Mouse (Mus musculus) forebrain, postnatal 0 days (tissue): Measurements from ENCODE around the gene Comt. TPM values are rescaled to one million over a fixed set of nuclear protein-coding genes. Genes with fewer than 3 reads are reported as not detected.
A peak's percentile ranks its signal among the peaks of the same experiment; 100 is the strongest.

ENCODE experiments used
- ATAC-seq: fragments of 200-750 bp; cut with Nextera tagmentation; 2 replicates; pipeline ENCODE4 v1.8.0; 2017; ENCODE audit warnings: mild to moderate bottlenecking, moderate library complexity
- DNase-seq: peaks from one replicate; pipeline ENCODE4 v3.0.0-alpha.2; 2015
- H3K27ac ChIP-seq: fragments of 300-500 bp; sonication (generic); 2 replicates; pipeline ENCODE4 v1.5.1; 2014; ENCODE audit warnings: low read depth, mild to moderate bottlenecking, antibody characterized with exemption, low read length, moderate library complexity, mixed read lengths
- H3K27me3 ChIP-seq: fragments of 300-500 bp; sonication (generic); 2 replicates; pipeline ENCODE4 v1.6.1; 2014; ENCODE audit warnings: mild to moderate bottlenecking, low read length, mixed read lengths; ENCODE audit not compliant: insufficient read depth
- H3K36me3 ChIP-seq: fragments of 300-500 bp; sonication (generic); 2 replicates; pipeline ENCODE4 v1.6.1; 2014; ENCODE audit warnings: mild to moderate bottlenecking, moderate library complexity; ENCODE audit not compliant: insufficient read depth
- H3K4me1 ChIP-seq: fragments of 300-500 bp; sonication (generic); 2 replicates; pipeline ENCODE4 v1.6.1; 2014; ENCODE audit warnings: antibody characterized with exemption; ENCODE audit not compliant: insufficient read depth
- H3K4me2 ChIP-seq: fragments of 300-500 bp; sonication (generic); 2 replicates; pipeline ENCODE4 v1.6.1; 2014; ENCODE audit warnings: low read depth, mild to moderate bottlenecking, moderate library complexity
- H3K4me3 ChIP-seq: fragments of 300-500 bp; sonication (generic); 2 replicates; pipeline ENCODE4 v1.5.1; 2014; ENCODE audit warnings: low read depth, low read length, mixed read lengths
- H3K9ac ChIP-seq: fragments of 300-500 bp; sonication (generic); 2 replicates; pipeline ENCODE4 v1.6.1; 2014; ENCODE audit warnings: mild to moderate bottlenecking
- H3K9me3 ChIP-seq: fragments of 300-500 bp; sonication (generic); 2 replicates; pipeline ENCODE4 v1.6.1; 2016; ENCODE audit warnings: low read length
- CTCF ChIP-seq: sonication (generic); IDR thresholded peaks from 2 replicates; pipeline ENCODE4 v1.5.1; 2016; ENCODE audit warnings: antibody characterized with exemption, control low read depth, low read depth
- WGBS: fragments of 180-500 bp; shearing (Covaris S2); extraction: QIAGEN DNeasy Blood & Tissue Kit; methylation state at CpG from one replicate; pipeline ENCODE4 v1.1.7; 2014; 5-methylcytosine and 5-hydroxymethylcytosine counted together
- polyA plus RNA-seq: library from polyadenylated mRNA; unstranded; fragments of >200 nt; fragmentation: Nextera tagmentation; extraction: Ambion mirVana; gene quantifications from 2 replicates; pipeline ENCODE4 v1.2.1, GENCODE M21; 2015
- total RNA-seq: library from RNA; depleted of rRNA; stranded (reverse); fragments of >200 nt; gene quantifications from 2 replicates; pipeline ENCODE4 v1.2.3, GENCODE M21; 2014

Gene Comt
- total and polyA plus RNA-seq, 2 experiments from 2014 or later, result 68.4 to 105 TPM

- H3K9me3 ChIP-seq, result no peaks in the 10 kb centered on the region
- no peaks in the 10 kb centered on the region for H3K27me3 ChIP-seq
- no peaks in the 10 kb centered on the region for H3K36me3 ChIP-seq
- H3K4me2 ChIP-seq, result no peak overlapping the region
- no peak overlapping the region for H3K9ac ChIP-seq
- ATAC-seq (peak; percentile 30; the same call in 1 of the 2 replicates), DNase-seq (no peak)
- 47% methylated on average over 8 of the region's 8 CpGs for WGBS
- H3K4me1 ChIP-seq, result peaks cover 11% of the 10 kb centered on the region
- no peak for TF ChIP-seq CTCF
- H3K4me3 ChIP-seq, result no peak overlapping the region
- H3K27ac ChIP-seq, result peak overlapping the region; percentile 47
Observed at GRCm38 (mm10) chr16:18379338-18380001, 47.2 kb downstream of the Comt start.

- Histone ChIP-seq H3K36me3 (no peaks in the 10 kb centered on the region), H3K4me2 (no peak overlapping the region), H3K9me3 (no peaks in the 10 kb centered on the region), H3K27me3 (no peaks in the 10 kb centered on the region), H3K4me3 (no peak overlapping the region), H3K9ac (no peak overlapping the region), H3K27ac (no peak overlapping the region), H3K4me1 (peaks cover 11% of the 10 kb centered on the region)
- ATAC-seq, result no peak
- no peak for TF ChIP-seq CTCF
- no peak for DNase-seq
- WGBS, result 61% methylated on average over 1 of the region's 1 CpGs
Observed at GRCm38 (mm10) chr16:18378489-18378888, 48.2 kb downstream of the Comt start.

GRCm38 (mm10) chr16:18377203-18377602 lies 49.4 kb downstream of the Comt start:
- WGBS, result 33% methylated on average over 3 of the region's 3 CpGs
- H3K9me3 ChIP-seq, result no peaks in the 10 kb centered on the region

GRCm38 (mm10) chr16:18376297-18376954 lies 50.2 kb downstream of the Comt start:
- H3K9ac ChIP-seq, result no peak overlapping the region
- no peak overlapping the region for H3K4me2 ChIP-seq
- no peak for DNase-seq
- no peak overlapping the region for H3K27ac ChIP-seq
- H3K27me3 ChIP-seq, result no peaks in the 10 kb centered on the region
- TF ChIP-seq CTCF, result no peak
- no peak for ATAC-seq
- WGBS, result 83% methylated on average over 7 of the region's 7 CpGs
- no peaks in the 10 kb centered on the region for H3K36me3 ChIP-seq
- H3K9me3 ChIP-seq, result no peaks in the 10 kb centered on the region
- H3K4me3 ChIP-seq, result no peak overlapping the region
- H3K4me1 ChIP-seq, result peaks cover 4% of the 10 kb centered on the region

More at GRCm38 (mm10) chr16:18377203-18377602, 49.4 kb downstream of the Comt start:
- Histone ChIP-seq H3K27me3 (no peaks in the 10 kb centered on the region), H3K4me1 (peaks cover 11% of the 10 kb centered on the region), H3K4me2 (no peak overlapping the region), H3K36me3 (no peaks in the 10 kb centered on the region), H3K9ac (no peak overlapping the region), H3K4me3 (no peak overlapping the region), H3K27ac (no peak overlapping the region)
- ATAC-seq (no peak), DNase-seq (no peak)
- no peak for TF ChIP-seq CTCF

GRCm38 (mm10) chr16:18373632-18374031 lies 53.0 kb downstream of the Comt start:
- Histone ChIP-seq H3K4me2 (no peak overlapping the region), H3K9me3 (no peaks in the 10 kb centered on the region), H3K4me1 (no peaks in the 10 kb centered on the region), H3K4me3 (no peak overlapping the region), H3K27ac (no peak overlapping the region), H3K36me3 (no peaks in the 10 kb centered on the region), H3K9ac (no peak overlapping the region), H3K27me3 (no peaks in the 10 kb centered on the region)
- TF ChIP-seq CTCF, result no peak
- WGBS, result 94% methylated on average over 4 of the region's 4 CpGs
- ATAC-seq (no peak), DNase-seq (no peak)

- H3K9me3 ChIP-seq, result no peaks in the 10 kb centered on the region
- no peak overlapping the region for H3K27ac ChIP-seq
- no peaks in the 10 kb centered on the region for H3K4me1 ChIP-seq
- 95% methylated on average over 3 of the region's 3 CpGs for WGBS
- TF ChIP-seq CTCF, result no peak
- no peaks in the 10 kb centered on the region for H3K27me3 ChIP-seq
- H3K4me3 ChIP-seq, result no peak overlapping the region
- H3K4me2 ChIP-seq, result no peak overlapping the region
- ATAC-seq (no peak), DNase-seq (no peak)
- H3K36me3 ChIP-seq, result no peaks in the 10 kb centered on the region
- H3K9ac ChIP-seq, result no peak overlapping the region
Observed at GRCm38 (mm10) chr16:18370197-18370596, 56.5 kb downstream of the Comt start.

- no peak overlapping the region for H3K4me2 ChIP-seq
- no peak overlapping the region for H3K9ac ChIP-seq
- 93% methylated on average over 4 of the region's 4 CpGs for WGBS
Observed at GRCm38 (mm10) chr16:18366849-18367248, 59.8 kb downstream of the Comt start.

More at GRCm38 (mm10) chr16:18366849-18367248, 59.8 kb downstream of the Comt start:
- DNase-seq (no peak), ATAC-seq (no peak)
- no peak overlapping the region for H3K4me3 ChIP-seq
- H3K4me1 ChIP-seq, result no peaks in the 10 kb centered on the region
- no peaks in the 10 kb centered on the region for H3K9me3 ChIP-seq
- no peak overlapping the region for H3K27ac ChIP-seq
- no peaks in the 10 kb centered on the region for H3K27me3 ChIP-seq
- H3K36me3 ChIP-seq, result 0 out of 2 replicates have a peak, but pooled peaks cover 9% of the 10 kb centered on the region
- TF ChIP-seq CTCF, result no peak
